Mouse (Mus musculus) cerebellum, adult 2 months (tissue): ENCODE measurements around the gene Aff1.

Experiments used
- CTCF ChIP-seq: fragments of 200-500 bp; IDR thresholded peaks from 2 replicates; pipeline ENCODE4 v1.5.1; 2011; ENCODE audit warnings: low read depth, mild to moderate bottlenecking, control low read depth, low read length, moderate library complexity, borderline replicate concordance; ENCODE audit not compliant: insufficient read depth
- POLR2A ChIP-seq: fragments of 200-500 bp; IDR thresholded peaks from 2 replicates; pipeline ENCODE4 v1.6.1; 2011; ENCODE audit warnings: low read length, control low read depth, borderline replicate concordance; ENCODE audit not compliant: insufficient read depth

DNA sequence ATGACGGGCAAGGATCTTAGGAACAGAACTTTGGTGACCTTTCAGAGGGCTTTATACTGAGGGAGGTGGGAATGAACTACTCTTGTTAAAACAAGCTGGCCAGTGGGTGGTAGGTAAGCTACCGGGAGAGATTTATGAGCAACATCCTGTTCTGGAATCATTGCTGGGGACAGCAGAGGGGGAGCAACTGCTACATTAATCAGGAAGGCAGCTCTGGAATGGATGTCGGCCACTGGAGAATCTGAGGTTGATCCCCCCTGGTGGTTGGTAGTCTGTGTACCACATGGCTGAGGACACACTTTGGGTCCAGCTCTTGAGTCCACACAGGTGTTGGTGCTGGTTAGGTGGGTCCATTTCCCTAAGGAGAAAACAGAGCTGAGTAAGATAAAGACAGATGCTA is 38.6 kb downstream of the Aff1 start:
- TF ChIP-seq CTCF: no peak
- no peak for TF ChIP-seq POLR2A
